Mouse (Mus musculus): Measurements from ENCODE around the gene Slc2a9.

The Slc2a9 gene

GRCm38 (mm10) chr5:38301761-38302411 is 201.1 kb downstream of the Slc2a9 start:
- in situ Hi-C loops (cut with MboI, MseI): no loop called here
